Mouse (Mus musculus) midbrain, embryonic 12.5 days (tissue): ENCODE measurements at regions not wholly inside any gene's neighbourhood (a gene's known extent, or its start where the extent isn't known, plus 50 kb on each side); places are given as distances from the start of the nearest gene placed in this dataset. TPM values are rescaled to one million over a fixed set of nuclear protein-coding genes. Genes with fewer than 3 reads are reported as not detected.
"Not testable (repeated sequence)": the region's sequence is repeated elsewhere in the genome, so short reads cannot be mapped to it uniquely, and the experiment has no call there.

ENCODE experiments used
- ATAC-seq: fragments of 200-750 bp; cut with Nextera tagmentation; 2 replicates; pipeline ENCODE4 v1.8.0; 2017; ENCODE audit warnings: low read depth, moderate TSS enrichment, moderate library complexity; ENCODE audit not compliant: low FRiP score
- H3K27ac ChIP-seq: fragments of 300-500 bp; sonication (generic); replicated peaks from 2 replicates; pipeline ENCODE4 v1.5.1; 2016; ENCODE audit warnings: mild to moderate bottlenecking
- H3K27me3 ChIP-seq: fragments of 300-500 bp; sonication (generic); 2 replicates; pipeline ENCODE4 v1.6.1; 2016; ENCODE audit warnings: mild to moderate bottlenecking
- H3K36me3 ChIP-seq: fragments of 300-500 bp; sonication (generic); 2 replicates; pipeline ENCODE4 v1.6.1; 2016
- H3K4me1 ChIP-seq: fragments of 300-500 bp; sonication (generic); 2 replicates; pipeline ENCODE4 v1.6.1; 2016
- H3K4me2 ChIP-seq: fragments of 300-500 bp; sonication (generic); replicated peaks from 2 replicates; pipeline ENCODE4 v1.6.1; 2016; ENCODE audit warnings: mild to moderate bottlenecking, moderate library complexity
- H3K4me3 ChIP-seq: fragments of 300-500 bp; sonication (generic); 2 replicates; pipeline ENCODE4 v1.5.1; 2016; ENCODE audit warnings: mild to moderate bottlenecking
- H3K9ac ChIP-seq: fragments of 300-500 bp; sonication (generic); replicated peaks from 2 replicates; pipeline ENCODE4 v1.6.1; 2016; ENCODE audit warnings: mild to moderate bottlenecking, moderate library complexity
- H3K9me3 ChIP-seq: fragments of 300-500 bp; sonication (generic); 2 replicates; pipeline ENCODE4 v1.6.1; 2016; ENCODE audit warnings: mild to moderate bottlenecking
- WGBS: fragments of 180-500 bp; shearing (Covaris S2); methylation state at CpG from one replicate; pipeline ENCODE4 v1.1.7; 2016; 5-methylcytosine and 5-hydroxymethylcytosine counted together
- microRNA-seq: library from miRNA; unstranded; fragments of <30 nt; microRNA quantifications from one replicate; pipeline ENCODE4, GENCODE M21; 2017

DNA sequence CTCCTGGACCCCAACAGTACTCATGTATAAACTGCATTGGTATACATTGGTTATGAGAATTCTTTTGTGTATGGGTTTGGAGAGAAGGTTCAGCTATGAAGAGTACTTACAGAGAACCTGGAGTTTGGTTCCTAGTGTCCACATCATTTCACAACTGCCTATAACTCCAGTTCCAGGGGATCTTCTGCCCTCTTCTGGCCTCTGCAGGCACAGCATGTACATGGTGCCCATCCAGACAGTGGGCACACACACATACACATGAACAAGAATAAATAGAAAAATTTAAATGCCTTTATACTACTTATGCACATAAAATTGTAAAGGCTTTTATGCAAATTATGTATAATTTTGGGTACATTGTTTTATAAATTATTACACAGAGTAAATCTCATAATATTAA is 59.9 kb upstream of the Spon1 start:
- no peaks in the 10 kb centered on the region for H3K36me3 ChIP-seq

DNA sequence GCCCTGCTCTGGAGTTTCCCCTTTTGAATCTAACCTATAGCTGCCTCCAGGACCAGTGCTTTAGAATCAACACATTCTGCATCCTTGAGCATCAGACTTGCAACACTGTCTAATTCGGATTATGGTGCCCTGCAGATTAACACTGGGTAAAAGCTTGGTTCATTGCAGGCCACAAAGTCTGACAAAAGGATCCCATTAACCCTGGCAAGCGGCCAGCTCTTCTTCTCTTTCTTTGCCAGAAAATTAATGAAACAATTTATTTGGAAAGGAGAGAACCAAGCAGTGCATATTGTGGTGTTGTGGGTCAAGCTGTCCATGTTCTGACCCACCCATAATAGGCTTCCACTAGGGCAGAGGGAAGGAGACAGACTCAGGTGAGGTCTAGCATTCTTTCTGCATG is 58.2 kb upstream of the Spon1 start:
- Histone ChIP-seq H3K4me3 (no peak overlapping the region), H3K36me3 (no peaks in the 10 kb centered on the region), H3K27me3 (no peaks in the 10 kb centered on the region), H3K4me2 (no peak overlapping the region), H3K27ac (no peak overlapping the region), H3K9ac (no peak overlapping the region), H3K9me3 (no peaks in the 10 kb centered on the region), H3K4me1 (peaks cover 3% of the 10 kb centered on the region; the same call in 1 of the 2 replicates)
- no peak for ATAC-seq
- 83% methylated on average over 2 of the region's 2 CpGs for WGBS

More for the DNA sequence above, 59.9 kb upstream of the Spon1 start:
- H3K9me3 ChIP-seq: no peaks in the 10 kb centered on the region
- no peak for ATAC-seq
- peaks cover under 1% of the 10 kb centered on the region; the same call in 1 of the 2 replicates for H3K4me1 ChIP-seq
- no peak overlapping the region for H3K9ac ChIP-seq
- no peak overlapping the region for H3K4me2 ChIP-seq
- H3K4me3 ChIP-seq: no peak overlapping the region
- no peak overlapping the region for H3K27ac ChIP-seq
- no peaks in the 10 kb centered on the region for H3K27me3 ChIP-seq

DNA sequence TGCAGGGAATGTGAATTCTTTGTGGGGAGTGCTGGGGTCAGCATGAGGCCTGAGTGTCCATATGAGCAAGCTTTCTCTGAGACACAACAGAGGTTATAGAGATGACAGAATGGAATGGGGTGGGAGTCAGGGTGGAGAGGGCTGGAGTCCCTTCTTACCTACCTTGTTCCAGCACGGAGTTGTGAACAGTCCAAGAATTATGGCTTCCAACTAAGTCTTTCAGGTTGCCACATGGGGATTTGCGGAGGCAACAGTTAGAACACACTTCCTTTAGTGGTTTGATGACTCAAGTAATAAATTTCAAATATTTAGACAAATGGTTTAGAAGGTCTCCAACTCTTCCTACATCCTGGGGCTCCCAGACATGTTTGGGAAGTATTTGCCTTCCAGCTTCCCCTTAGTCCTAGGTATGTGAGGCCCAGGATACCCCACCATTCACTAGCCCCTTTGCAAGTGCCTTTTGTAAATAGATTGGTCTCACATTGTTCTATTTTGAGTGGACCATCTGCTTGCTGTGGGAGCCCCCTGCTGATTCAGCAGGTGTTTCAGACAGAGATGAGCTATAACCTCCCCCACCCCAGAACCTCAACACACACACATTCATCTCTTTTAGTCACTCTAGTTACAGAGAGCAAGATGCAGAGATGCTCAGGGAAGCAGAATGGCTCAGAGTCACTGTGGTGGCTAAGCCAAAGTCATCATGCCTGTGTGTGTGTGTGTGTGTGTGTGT is 55.1 kb upstream of the Spon1 start:
- Histone ChIP-seq H3K36me3 (no peaks in the 10 kb centered on the region), H3K4me2 (no peak overlapping the region), H3K4me3 (no peak overlapping the region), H3K27ac (no peak overlapping the region), H3K9me3 (no peaks in the 10 kb centered on the region), H3K4me1 (peaks cover 3% of the 10 kb centered on the region; the same call in 1 of the 2 replicates), H3K27me3 (no peaks in the 10 kb centered on the region), H3K9ac (no peak overlapping the region)
- WGBS: 91% methylated on average over 2 of the region's 2 CpGs
- no peak for ATAC-seq

DNA sequence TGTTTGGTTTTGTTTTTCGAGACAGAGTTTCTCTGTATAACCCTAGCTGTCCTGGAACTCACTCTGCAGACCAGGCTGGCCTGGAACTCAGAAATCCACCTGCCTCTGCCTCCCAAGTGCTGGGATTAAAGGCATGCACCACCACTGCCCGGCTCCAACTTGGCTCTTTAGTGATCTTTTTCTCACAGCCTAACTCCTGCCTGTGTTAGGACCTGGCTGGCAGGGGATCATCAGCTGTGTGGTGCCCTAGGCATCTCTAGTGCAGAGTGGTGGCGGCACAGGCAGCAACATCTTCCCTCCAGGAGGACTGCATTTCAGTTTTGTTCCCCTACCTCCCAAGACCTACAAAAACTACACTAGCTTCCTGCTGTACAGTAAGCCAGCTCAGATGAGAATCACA is 54.4 kb upstream of the Spon1 start:
- H3K4me1 ChIP-seq, H3K4me3 ChIP-seq, H3K36me3 ChIP-seq, H3K27ac ChIP-seq, H3K9ac ChIP-seq, H3K4me2 ChIP-seq, ATAC-seq, H3K9me3 ChIP-seq, H3K27me3 ChIP-seq: not testable (repeated sequence)
- 77% methylated on average over 3 of the region's 3 CpGs for WGBS

Small RNA genes lying in the stretch of these regions (microRNA-seq; reads per million reads assigned to microRNA genes)
- gene Gm23700: not detected
